In the genomic region with DNA sequence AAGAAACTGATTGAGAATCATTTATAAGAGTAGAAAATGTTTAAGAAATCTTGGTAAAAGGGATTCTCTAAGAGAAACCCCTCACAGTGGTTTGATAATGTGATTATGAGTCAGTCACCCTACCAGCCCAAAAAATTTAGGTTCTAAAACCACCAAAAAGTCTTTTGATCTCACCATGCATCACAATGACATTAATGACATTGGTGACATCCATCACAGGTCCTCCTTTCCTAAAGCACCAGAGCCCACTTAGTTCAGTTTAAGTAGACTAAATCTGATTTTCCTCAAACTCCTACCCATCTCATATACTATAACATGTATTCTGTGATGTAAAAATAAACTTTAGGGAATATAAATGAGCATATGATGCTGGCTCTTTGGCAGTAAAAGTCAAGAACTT, we compare ENCODE assay signal across 19 mouse cellular contexts. TPM values are rescaled to one million over a fixed set of nuclear protein-coding genes. Genes with fewer than 3 reads are reported as not detected.
DNase-seq lines count a peak whose midpoint lies in the region; ATAC-seq lines count a peak whose summit lies in the region.
"Had no signal": no experiment of that assay in that cellular context is flagged by ENCODE, and none has a peak within 500 bp of the region (broad histone marks: within the 10 kb centered on the region; RNA-seq: fewer than 3 reads in every experiment).

No protein-coding gene starts in this region.

- no peaks in the 10 kb centered on the region for H3K27me3 ChIP-seq in embryonic facial prominence, embryonic 14.5 days (replicated peaks; ENCODE audit: control insufficient read depth, insufficient read depth, low read length)
- H3K27me3 ChIP-seq in embryonic facial prominence, embryonic 10.5 days (replicated peaks; ENCODE audit: low read depth, poor library complexity, severe bottlenecking), result no peaks in the 10 kb centered on the region
- no peaks in the 10 kb centered on the region for H3K27me3 ChIP-seq in hindbrain, embryonic 10.5 days (ENCODE audit: insufficient read depth, poor library complexity, severe bottlenecking)
- H3K27me3 ChIP-seq in hindbrain, embryonic 12.5 days, result no peaks in the 10 kb centered on the region
- no peaks in the 10 kb centered on the region for H3K27me3 ChIP-seq in midbrain, embryonic 14.5 days (ENCODE audit: control insufficient read depth, insufficient read depth, low read length)
- no peaks in the 10 kb centered on the region for H3K27me3 ChIP-seq in midbrain, embryonic 15.5 days (replicated peaks)
- H3K27me3 ChIP-seq: limb, embryonic 12.5 days; lung, embryonic 15.5 days; neural tube, embryonic 12.5 days had no signal

- no peak overlapping the region for H3K9ac ChIP-seq in embryonic facial prominence, embryonic 14.5 days (ENCODE audit: low read depth, low read length)
- H3K9ac ChIP-seq in hindbrain, embryonic 12.5 days, result no peak overlapping the region
- no peak overlapping the region for H3K9ac ChIP-seq in midbrain, embryonic 14.5 days (replicated peaks; ENCODE audit: low read length)
- no peak overlapping the region for H3K9ac ChIP-seq in midbrain, embryonic 15.5 days
- H3K9ac ChIP-seq: limb, embryonic 12.5 days; lung, embryonic 15.5 days; neural tube, embryonic 12.5 days had no signal

- no peak overlapping the region for H3K4me3 ChIP-seq in embryonic facial prominence, embryonic 14.5 days (ENCODE audit: low read depth, low read length)
- no peak overlapping the region for H3K4me3 ChIP-seq in embryonic facial prominence, embryonic 10.5 days
- H3K4me3 ChIP-seq in hindbrain, embryonic 10.5 days, result no peak overlapping the region
- H3K4me3 ChIP-seq in hindbrain, embryonic 12.5 days, result no peak overlapping the region
- no peak overlapping the region for H3K4me3 ChIP-seq in midbrain, embryonic 14.5 days (replicated peaks; ENCODE audit: low read depth, low read length)
- no peak overlapping the region for H3K4me3 ChIP-seq in midbrain, embryonic 15.5 days
- H3K4me3 ChIP-seq: limb, embryonic 12.5 days; neural tube, embryonic 12.5 days had no signal

- DNase-seq in embryonic facial prominence, embryonic 14.5 days (ENCODE audit: low spot score), result no peak
- DNase-seq in embryonic facial prominence, embryonic 10.5 days (ENCODE audit: low spot score), result no peak
- peak; percentile 0 for DNase-seq in hindbrain, embryonic 10.5 days (ENCODE audit: low spot score)
- DNase-seq in midbrain, embryonic 14.5 days, result no peak
- no peak for DNase-seq in left cerebral cortex, postnatal 14 days (ENCODE audit: low spot score in 2 of 2)
- no peak for DNase-seq in layer of hippocampus, postnatal 25 days (ENCODE audit: extremely low spot score in 1 of 2, low spot score in 1 of 2)
- DNase-seq: adrenal gland, adult 2 months; cerebellum, adult 9-11 months; heart, postnatal 14 days; kidney, adult 18-20 months; kidney, postnatal 36 days; layer of hippocampus, postnatal 36 days; right cerebral cortex, postnatal 4 days; thymus, adult 2 months had no signal

- intact Hi-C loops in left cerebral cortex, postnatal 14 days (cut with DNase I), result no loop called here

- no peak for ATAC-seq in embryonic facial prominence, embryonic 14.5 days (ENCODE audit: low read depth)
- ATAC-seq in hindbrain, embryonic 12.5 days (ENCODE audit: low FRiP score), result no peak
- no peak for ATAC-seq in midbrain, embryonic 14.5 days (ENCODE audit: low FRiP score, low TSS enrichment)
- ATAC-seq in midbrain, embryonic 15.5 days (replicated peaks), result no peak

- peaks cover 49% of the 10 kb centered on the region for H3K36me3 ChIP-seq in embryonic facial prominence, embryonic 14.5 days (ENCODE audit: control insufficient read depth, insufficient read depth, low read length)
- peaks cover 90% of the 10 kb centered on the region for H3K36me3 ChIP-seq in embryonic facial prominence, embryonic 10.5 days (replicated peaks)
- H3K36me3 ChIP-seq in hindbrain, embryonic 10.5 days, result peaks cover 89% of the 10 kb centered on the region
- peaks cover 17% of the 10 kb centered on the region for H3K36me3 ChIP-seq in hindbrain, embryonic 12.5 days
- H3K36me3 ChIP-seq in midbrain, embryonic 14.5 days (ENCODE audit: control insufficient read depth, insufficient read depth, low read length), result peaks cover 38% of the 10 kb centered on the region
- peaks cover 8% of the 10 kb centered on the region; the same call in 1 of the 2 replicates for H3K36me3 ChIP-seq in midbrain, embryonic 15.5 days (replicated peaks)

- no peak overlapping the region for H3K27ac ChIP-seq in embryonic facial prominence, embryonic 14.5 days (replicated peaks; ENCODE audit: low read depth, low read length)
- H3K27ac ChIP-seq in embryonic facial prominence, embryonic 10.5 days (replicated peaks), result no peak overlapping the region
- H3K27ac ChIP-seq in hindbrain, embryonic 10.5 days, result no peak overlapping the region
- no peak overlapping the region for H3K27ac ChIP-seq in hindbrain, embryonic 12.5 days
- H3K27ac ChIP-seq in midbrain, embryonic 14.5 days (replicated peaks; ENCODE audit: low read depth, low read length), result no peak overlapping the region
- H3K27ac ChIP-seq in midbrain, embryonic 15.5 days, result no peak overlapping the region
- H3K27ac ChIP-seq: limb, embryonic 12.5 days; lung, embryonic 15.5 days; neural tube, embryonic 12.5 days had no signal

- H3K4me2 ChIP-seq in embryonic facial prominence, embryonic 14.5 days (ENCODE audit: low read depth, low read length), result 0 out of 2 replicates have a peak overlapping the region, but pooled peaks have one; percentile 10
- H3K4me2 ChIP-seq in hindbrain, embryonic 12.5 days (replicated peaks), result no peak overlapping the region
- peak overlapping the region; percentile 11; the same call in 1 of the 2 replicates for H3K4me2 ChIP-seq in midbrain, embryonic 14.5 days (ENCODE audit: low read length)
- H3K4me2 ChIP-seq in midbrain, embryonic 15.5 days, result no peak overlapping the region
- H3K4me2 ChIP-seq: limb, embryonic 12.5 days had no signal

- no peaks in the 10 kb centered on the region for H3K9me3 ChIP-seq in embryonic facial prominence, embryonic 14.5 days (ENCODE audit: control insufficient read depth, low read length)
- no peaks in the 10 kb centered on the region for H3K9me3 ChIP-seq in embryonic facial prominence, embryonic 10.5 days
- no peaks in the 10 kb centered on the region for H3K9me3 ChIP-seq in hindbrain, embryonic 10.5 days
- no peaks in the 10 kb centered on the region for H3K9me3 ChIP-seq in hindbrain, embryonic 12.5 days (replicated peaks)
- H3K9me3 ChIP-seq in midbrain, embryonic 14.5 days (ENCODE audit: control insufficient read depth, low read length), result no peaks in the 10 kb centered on the region
- no peaks in the 10 kb centered on the region for H3K9me3 ChIP-seq in midbrain, embryonic 15.5 days
- H3K9me3 ChIP-seq: limb, embryonic 12.5 days; lung, embryonic 15.5 days; neural tube, embryonic 12.5 days had no signal

- H3K4me1 ChIP-seq in embryonic facial prominence, embryonic 14.5 days (ENCODE audit: control insufficient read depth, insufficient read depth, low read length), result peaks cover 21% of the 10 kb centered on the region
- peaks cover 11% of the 10 kb centered on the region; the same call in 1 of the 2 replicates for H3K4me1 ChIP-seq in embryonic facial prominence, embryonic 10.5 days
- H3K4me1 ChIP-seq in hindbrain, embryonic 10.5 days (replicated peaks), result peaks cover 22% of the 10 kb centered on the region
- peaks cover 17% of the 10 kb centered on the region for H3K4me1 ChIP-seq in hindbrain, embryonic 12.5 days
- H3K4me1 ChIP-seq in midbrain, embryonic 14.5 days (ENCODE audit: control insufficient read depth, insufficient read depth, low read length), result peaks cover 19% of the 10 kb centered on the region
- H3K4me1 ChIP-seq in midbrain, embryonic 15.5 days, result peaks cover 24% of the 10 kb centered on the region

RNA-seq across cellular contexts. Expression of gene Chd2, which starts 9.7 kb away (rescaled TPM):
- 39.5 and 54.6 TPM in 2 replicates for polyA plus RNA-seq in embryonic facial prominence, embryonic 14.5 days (2014; fragmentation: Nextera tagmentation; extraction: Ambion mirVana)
- 49.2 and 54.8 TPM in 2 replicates for polyA plus RNA-seq in embryonic facial prominence, embryonic 10.5 days (2016; fragmentation: Nextera tagmentation; extraction: Ambion mirVana)
- polyA plus RNA-seq in hindbrain, embryonic 10.5 days (2016; fragmentation: Nextera tagmentation; extraction: Ambion mirVana), result 37.1 and 38.9 TPM in 2 replicates
- 63.6 and 67.9 TPM in 2 replicates for polyA plus RNA-seq in hindbrain, embryonic 12.5 days (2016; fragmentation: Nextera tagmentation; extraction: Ambion mirVana)
- 35.9 and 49.8 TPM in 2 replicates for polyA plus RNA-seq in midbrain, embryonic 14.5 days (2014; fragmentation: Nextera tagmentation; extraction: Ambion mirVana)
- polyA plus RNA-seq in midbrain, embryonic 15.5 days (2015; fragmentation: Nextera tagmentation; extraction: Ambion mirVana), result 48.6 and 52.4 TPM in 2 replicates
- total RNA-seq in left cerebral cortex, postnatal 14 days (2021), result 10 to 100 TPM; 39.0 to 43.9 TPM
- 10 to 100 TPM; 44.2 to 53.1 TPM for total RNA-seq in layer of hippocampus, postnatal 25 days (2021)

Comparison
In these comparisons a context has a peak if more than half of its experiments do, and no peak if none do; other contexts are left out.
1. H3K4me2 ChIP-seq: peak in embryonic facial prominence, embryonic 14.5 days (single experiment) and midbrain, embryonic 14.5 days (single experiment); none in hindbrain, embryonic 12.5 days (single experiment) and midbrain, embryonic 15.5 days (single experiment).